In genomic region chr2:105688436-105689303, GRCm38 (mm10) we compare ENCODE assay signal across 8 mouse cellular contexts. TPM values are rescaled to one million over a fixed set of nuclear protein-coding genes. Genes with fewer than 3 reads are reported as not detected.
DNase-seq lines count a peak whose midpoint lies in the region; ATAC-seq and TF ChIP-seq lines count a peak whose summit lies in the region.

No protein-coding gene starts in this region.

- TF ChIP-seq POLR2A in thymus, adult 2 months (IDR thresholded peaks at IDR 0.05; ENCODE audit: control insufficient read depth, extremely low read depth, insufficient read depth, low read length, poor library complexity), result no peak

- no peak overlapping the region for H3K9ac ChIP-seq in kidney, postnatal 0 days (ENCODE audit: low read depth, low read length)
- no peak overlapping the region for H3K9ac ChIP-seq in intestine, postnatal 0 days (ENCODE audit: low read depth, low read length)
- no peak overlapping the region for H3K9ac ChIP-seq in neural tube, embryonic 15.5 days (replicated peaks)

- WGBS in kidney, postnatal 0 days, result 2% methylated on average over 25 of the region's 25 CpGs
- WGBS in embryonic facial prominence, embryonic 10.5 days, result under 1% methylated on average over 25 of the region's 25 CpGs
- WGBS in intestine, postnatal 0 days, result 3% methylated on average over 25 of the region's 25 CpGs
- 4% methylated on average over 25 of the region's 25 CpGs for WGBS in neural tube, embryonic 15.5 days
- 10% methylated on average over 25 of the region's 25 CpGs for WGBS in thymus, adult 2 months

- H3K36me3 ChIP-seq in kidney, postnatal 0 days (ENCODE audit: insufficient read depth, low read length), result no peaks in the 10 kb centered on the region
- peaks cover 7% of the 10 kb centered on the region for H3K36me3 ChIP-seq in embryonic facial prominence, embryonic 10.5 days (replicated peaks)
- no peaks in the 10 kb centered on the region for H3K36me3 ChIP-seq in intestine, postnatal 0 days (ENCODE audit: control insufficient read depth, insufficient read depth)
- no peaks in the 10 kb centered on the region for H3K36me3 ChIP-seq in neural tube, embryonic 15.5 days
- H3K36me3 ChIP-seq in thymus, adult 2 months (ENCODE audit: control insufficient read depth, insufficient read depth, low read length), result no peaks in the 10 kb centered on the region

- no peaks in the 10 kb centered on the region for H3K4me1 ChIP-seq in kidney, postnatal 0 days (replicated peaks; ENCODE audit: insufficient read depth, low read length)
- peaks cover 47% of the 10 kb centered on the region for H3K4me1 ChIP-seq in embryonic facial prominence, embryonic 10.5 days
- H3K4me1 ChIP-seq in intestine, postnatal 0 days (replicated peaks; ENCODE audit: control insufficient read depth, insufficient read depth, low read length), result no peaks in the 10 kb centered on the region
- H3K4me1 ChIP-seq in neural tube, embryonic 15.5 days, result peaks cover 31% of the 10 kb centered on the region
- no peaks in the 10 kb centered on the region for H3K4me1 ChIP-seq in thymus, adult 2 months (replicated peaks; ENCODE audit: control insufficient read depth, insufficient read depth, low read length)

- DNase-seq in kidney, postnatal 0 days (ENCODE audit: low spot score), result no peak
- no peak for DNase-seq in kidney, postnatal 4 days
- DNase-seq in embryonic facial prominence, embryonic 10.5 days (ENCODE audit: low spot score), result peak; percentile 39
- no peak for DNase-seq in adrenal gland, adult 2 months
- DNase-seq in kidney, adult 18-20 months, result no peak
- no peak for DNase-seq in thymus, adult 2 months

- H3K4me3 ChIP-seq in kidney, postnatal 0 days (replicated peaks; ENCODE audit: low read depth, low read length), result peak overlapping the region; percentile 16
- peak overlapping the region; percentile 42; the same call in 1 of the 2 replicates for H3K4me3 ChIP-seq in embryonic facial prominence, embryonic 10.5 days
- H3K4me3 ChIP-seq in intestine, postnatal 0 days (ENCODE audit: low read depth, low read length), result peak overlapping the region; percentile 16
- H3K4me3 ChIP-seq in neural tube, embryonic 15.5 days (replicated peaks), result peak overlapping the region; percentile 14
- H3K4me3 ChIP-seq in thymus, adult 2 months (ENCODE audit: control insufficient read depth, insufficient read depth, low read length), result no peak overlapping the region

- ATAC-seq in kidney, postnatal 0 days (replicated peaks; ENCODE audit: low FRiP score, low read depth), result no peak
- no peak for ATAC-seq in intestine, postnatal 0 days
- ATAC-seq in neural tube, embryonic 15.5 days (ENCODE audit: low FRiP score), result no peak

- peak overlapping the region; percentile 29 for H3K4me2 ChIP-seq in kidney, postnatal 0 days (ENCODE audit: low read length)
- peak overlapping the region; percentile 35 for H3K4me2 ChIP-seq in intestine, postnatal 0 days (replicated peaks; ENCODE audit: low read depth)
- peak overlapping the region; percentile 46 for H3K4me2 ChIP-seq in neural tube, embryonic 15.5 days

- H3K27me3 ChIP-seq in kidney, postnatal 0 days (ENCODE audit: insufficient read depth, low read length), result peaks cover 88% of the 10 kb centered on the region
- H3K27me3 ChIP-seq in embryonic facial prominence, embryonic 10.5 days (replicated peaks; ENCODE audit: low read depth, poor library complexity, severe bottlenecking), result peaks cover 100% of the 10 kb centered on the region
- H3K27me3 ChIP-seq in intestine, postnatal 0 days (replicated peaks; ENCODE audit: control insufficient read depth, insufficient read depth, low read length), result peaks cover 96% of the 10 kb centered on the region
- peaks cover 87% of the 10 kb centered on the region for H3K27me3 ChIP-seq in neural tube, embryonic 15.5 days (replicated peaks)
- H3K27me3 ChIP-seq in thymus, adult 2 months (ENCODE audit: control insufficient read depth, insufficient read depth, low read length), result peaks cover 41% of the 10 kb centered on the region

- H3K27ac ChIP-seq in kidney, postnatal 0 days, result no peak overlapping the region
- H3K27ac ChIP-seq in embryonic facial prominence, embryonic 10.5 days (replicated peaks), result no peak overlapping the region
- no peak overlapping the region for H3K27ac ChIP-seq in intestine, postnatal 0 days (ENCODE audit: low read depth, low read length)
- no peak overlapping the region for H3K27ac ChIP-seq in neural tube, embryonic 15.5 days (replicated peaks)
- no peak overlapping the region for H3K27ac ChIP-seq in thymus, adult 2 months (ENCODE audit: control insufficient read depth, insufficient read depth, low read length)

- no peak for TF ChIP-seq CTCF in kidney, postnatal 0 days (IDR thresholded peaks at IDR 0.05; ENCODE audit: low read depth)
- no peak for TF ChIP-seq CTCF in intestine, postnatal 0 days (IDR thresholded peaks at IDR 0.05; ENCODE audit: low read depth)
- TF ChIP-seq CTCF in thymus, adult 2 months (IDR thresholded peaks at IDR 0.05; ENCODE audit: borderline replicate concordance, control insufficient read depth, extremely low read depth, insufficient read depth, low read length, poor library complexity), result no peak

- H3K9me3 ChIP-seq in kidney, postnatal 0 days (replicated peaks; ENCODE audit: low read length), result no peaks in the 10 kb centered on the region
- no peaks in the 10 kb centered on the region for H3K9me3 ChIP-seq in embryonic facial prominence, embryonic 10.5 days
- H3K9me3 ChIP-seq in intestine, postnatal 0 days (ENCODE audit: control insufficient read depth), result no peaks in the 10 kb centered on the region
- H3K9me3 ChIP-seq in neural tube, embryonic 15.5 days (replicated peaks), result no peaks in the 10 kb centered on the region

RNA-seq across cellular contexts. Expression of gene Pax6, which starts 20.0 kb away (rescaled TPM):
- 0.38 TPM in 1 of 2 replicates, not detected in the other for polyA plus RNA-seq in kidney, postnatal 0 days (2015; fragmentation: Nextera tagmentation; extraction: Ambion mirVana)
- 13.0 and 22.3 TPM in 2 replicates for polyA plus RNA-seq in embryonic facial prominence, embryonic 10.5 days (2016; fragmentation: Nextera tagmentation; extraction: Ambion mirVana)
- polyA plus RNA-seq in intestine, postnatal 0 days (2015; fragmentation: Nextera tagmentation; extraction: Ambion mirVana), result 0.43 and 0.51 TPM in 2 replicates
- 9.4 and 11.4 TPM in 2 replicates for polyA plus RNA-seq in neural tube, embryonic 15.5 days (2015; fragmentation: Nextera tagmentation; extraction: Ambion mirVana)
- total RNA-seq in adrenal gland, adult 2 months (2021), result not detected
- polyA plus RNA-seq in adrenal gland, adult 2 months (2012; rRNA removed), result not detected in 2 replicates
- 0.03 TPM in 1 of 2 replicates, not detected in the other for polyA plus RNA-seq in thymus, adult 2 months (2012; rRNA removed)
